Mouse (Mus musculus): ENCODE data around the gene Mmp25.

- no peak for TF ChIP-seq POLR2A (IDR thresholded peaks at IDR 0.05; ENCODE audit: borderline replicate concordance, control insufficient read depth, low read depth, low read length)
- TF ChIP-seq CTCF (IDR thresholded peaks at IDR 0.05; ENCODE audit: control insufficient read depth, insufficient read depth, low read length): no peak
Measured at GRCm38 (mm10) chr17:23627813-23628212, 17.3 kb downstream of the Mmp25 start.
